Mouse (Mus musculus) E14TG2a.4 (cell line): Measurements from ENCODE around the gene Mob3a.

Source experiments
- CTCF ChIP-seq: conservative IDR thresholded peaks from 2 replicates; pipeline ENCODE4 v1.5.1; 2014; ENCODE audit warnings: low read length
- POU5F1 ChIP-seq: IDR thresholded peaks from 2 replicates; pipeline ENCODE4 v1.6.1; 2014; ENCODE audit warnings: low read length, borderline replicate concordance

DNA sequence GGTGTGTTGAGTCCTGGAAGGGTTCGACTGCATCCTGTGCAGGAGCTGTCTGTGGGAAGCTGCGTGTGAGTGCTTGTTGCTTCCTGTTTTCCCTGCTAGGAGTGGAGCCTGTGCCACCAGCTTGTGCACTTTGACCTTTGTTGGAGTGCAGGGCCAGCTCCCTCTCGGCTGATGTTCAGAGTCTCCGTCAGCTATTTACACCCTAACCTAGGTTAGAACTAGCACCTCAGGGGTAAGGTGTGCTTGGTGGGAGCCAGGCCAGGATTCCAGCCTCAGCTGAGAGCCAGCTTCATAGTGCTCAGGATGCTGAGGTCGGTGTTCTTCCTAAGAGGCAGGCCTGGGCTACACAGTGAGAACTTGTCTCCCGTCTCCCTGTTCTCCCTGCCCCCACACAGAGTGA is 66.4 kb downstream of the Mob3a start:
- TF ChIP-seq CTCF (no peak), POU5F1 (no peak)
